In genomic region chr10:76664156-76665115, GRCm38 (mm10) we compare ENCODE assay signal across 9 mouse cellular contexts. TPM values are rescaled to one million over a fixed set of nuclear protein-coding genes. Genes with fewer than 3 reads are reported as not detected.
A peak's percentile ranks its signal among the peaks of the same experiment; 100 is the strongest.
DNase-seq lines count a peak whose midpoint lies in the region; ATAC-seq and TF ChIP-seq lines count a peak whose summit lies in the region.
"Had no signal": no experiment of that assay in that cellular context is flagged by ENCODE, and none has a peak within 500 bp of the region (broad histone marks: within the 10 kb centered on the region; RNA-seq: fewer than 3 reads in every experiment).

No protein-coding gene starts in this region.

- no peak for TF ChIP-seq CTCF in midbrain, postnatal 0 days (IDR thresholded peaks at IDR 0.05)

- peaks cover 8% of the 10 kb centered on the region; the same call in 1 of the 2 replicates for H3K9me3 ChIP-seq in midbrain, postnatal 0 days (ENCODE audit: low read length)
- no peaks in the 10 kb centered on the region for H3K9me3 ChIP-seq in midbrain, embryonic 15.5 days
- H3K9me3 ChIP-seq in kidney, embryonic 15.5 days (replicated peaks) = no peaks in the 10 kb centered on the region
- H3K9me3 ChIP-seq in hindbrain, embryonic 13.5 days = no peaks in the 10 kb centered on the region; the same call in 1 of the 2 replicates

- no peaks in the 10 kb centered on the region for H3K4me1 ChIP-seq in midbrain, postnatal 0 days (ENCODE audit: insufficient read depth, low read length)
- no peaks in the 10 kb centered on the region for H3K4me1 ChIP-seq in midbrain, embryonic 15.5 days
- H3K4me1 ChIP-seq in kidney, embryonic 15.5 days = peaks cover 7% of the 10 kb centered on the region; the same call in 1 of the 2 replicates
- H3K4me1 ChIP-seq in hindbrain, embryonic 13.5 days (replicated peaks) = no peaks in the 10 kb centered on the region
- H3K4me1 ChIP-seq: neural tube, embryonic 12.5 days had no signal

- H3K27me3 ChIP-seq in midbrain, postnatal 0 days (ENCODE audit: insufficient read depth, low read length) = no peaks in the 10 kb centered on the region
- no peaks in the 10 kb centered on the region for H3K27me3 ChIP-seq in midbrain, embryonic 15.5 days (replicated peaks)
- H3K27me3 ChIP-seq in kidney, embryonic 15.5 days = no peaks in the 10 kb centered on the region
- no peaks in the 10 kb centered on the region for H3K27me3 ChIP-seq in hindbrain, embryonic 13.5 days
- H3K27me3 ChIP-seq: neural tube, embryonic 12.5 days had no signal

- peak; percentile 44 for DNase-seq in midbrain, postnatal 0 days (ENCODE audit: low spot score)
- DNase-seq in gastrocnemius, postnatal 10 days = peak; percentile 83
- DNase-seq in retina, embryonic 14.5 days (ENCODE audit: low spot score) = peak; percentile 63
- DNase-seq in left cerebral cortex, postnatal 14 days (ENCODE audit: low spot score in 2 of 2) = no peak
- no peak for DNase-seq in left cerebral cortex, adult 18-20 months (ENCODE audit: low spot score in 2 of 2)

- ATAC-seq in midbrain, postnatal 0 days (ENCODE audit: low FRiP score) = no peak
- no peak for ATAC-seq in midbrain, embryonic 15.5 days (replicated peaks)
- ATAC-seq in kidney, embryonic 15.5 days (replicated peaks; ENCODE audit: low FRiP score) = peak; percentile 58; the same call in 1 of the 2 replicates
- ATAC-seq in hindbrain, embryonic 13.5 days (ENCODE audit: low FRiP score) = no peak

- H3K36me3 ChIP-seq in midbrain, postnatal 0 days (ENCODE audit: insufficient read depth, low read length) = no peaks in the 10 kb centered on the region
- H3K36me3 ChIP-seq in midbrain, embryonic 15.5 days (replicated peaks) = no peaks in the 10 kb centered on the region
- H3K36me3 ChIP-seq in kidney, embryonic 15.5 days = no peaks in the 10 kb centered on the region
- no peaks in the 10 kb centered on the region for H3K36me3 ChIP-seq in hindbrain, embryonic 13.5 days
- H3K36me3 ChIP-seq: neural tube, embryonic 12.5 days had no signal

- intact Hi-C loops in left cerebral cortex, postnatal 14 days (cut with DNase I) = no loop called here

- H3K4me2 ChIP-seq in midbrain, postnatal 0 days (ENCODE audit: low read depth, low read length, poor library complexity, severe bottlenecking) = no peak overlapping the region
- no peak overlapping the region for H3K4me2 ChIP-seq in midbrain, embryonic 15.5 days
- no peak overlapping the region for H3K4me2 ChIP-seq in kidney, embryonic 15.5 days
- no peak overlapping the region for H3K4me2 ChIP-seq in hindbrain, embryonic 13.5 days
- H3K4me2 ChIP-seq: neural tube, embryonic 12.5 days had no signal

- H3K27ac ChIP-seq in midbrain, postnatal 0 days (ENCODE audit: low read depth, low read length) = no peak overlapping the region
- H3K27ac ChIP-seq in midbrain, embryonic 15.5 days = no peak overlapping the region
- peak overlapping the region; percentile 54; the same call in 1 of the 2 replicates for H3K27ac ChIP-seq in kidney, embryonic 15.5 days
- no peak overlapping the region for H3K27ac ChIP-seq in hindbrain, embryonic 13.5 days
- H3K27ac ChIP-seq: neural tube, embryonic 12.5 days had no signal

- H3K9ac ChIP-seq in midbrain, postnatal 0 days (replicated peaks; ENCODE audit: low read length, poor library complexity, severe bottlenecking) = no peak overlapping the region
- H3K9ac ChIP-seq in midbrain, embryonic 15.5 days = no peak overlapping the region
- no peak overlapping the region for H3K9ac ChIP-seq in kidney, embryonic 15.5 days
- H3K9ac ChIP-seq in hindbrain, embryonic 13.5 days = no peak overlapping the region
- H3K9ac ChIP-seq: neural tube, embryonic 12.5 days had no signal

- 83% methylated on average over 20 of the region's 20 CpGs for WGBS in midbrain, postnatal 0 days
- 85% methylated on average over 20 of the region's 20 CpGs for WGBS in midbrain, embryonic 15.5 days
- WGBS in kidney, embryonic 15.5 days = 66% methylated on average over 20 of the region's 20 CpGs
- whole genome bisulfite sequencing in hindbrain, embryonic 13.5 days = 83% methylated on average over 20 of the region's 20 CpGs

- H3K4me3 ChIP-seq in midbrain, postnatal 0 days (ENCODE audit: low read depth, low read length) = no peak overlapping the region
- no peak overlapping the region for H3K4me3 ChIP-seq in midbrain, embryonic 15.5 days
- no peak overlapping the region for H3K4me3 ChIP-seq in kidney, embryonic 15.5 days (replicated peaks)
- no peak overlapping the region for H3K4me3 ChIP-seq in hindbrain, embryonic 13.5 days
- H3K4me3 ChIP-seq: neural tube, embryonic 12.5 days had no signal

RNA-seq across cellular contexts. Expression of gene Col6a2, which starts 41.0 kb away (rescaled TPM):
- 31.5 and 32.6 TPM in 2 replicates for total RNA-seq in midbrain, postnatal 0 days (2014; rRNA removed)
- polyA plus RNA-seq in midbrain, postnatal 0 days (2015; fragmentation: Nextera tagmentation; extraction: Ambion mirVana) = 18.4 and 19.1 TPM in 2 replicates
- polyA plus RNA-seq in midbrain, embryonic 15.5 days (2015; fragmentation: Nextera tagmentation; extraction: Ambion mirVana) = 17.0 and 19.1 TPM in 2 replicates
- total RNA-seq in gastrocnemius, postnatal 10 days (2021) = 100 to 1,000 TPM; 352 to 417 TPM
- 61.9 and 88.8 TPM in 2 replicates for polyA plus RNA-seq in kidney, embryonic 15.5 days (2015; fragmentation: Nextera tagmentation; extraction: Ambion mirVana)
- 10 to 100 TPM; 15.6 to 16.4 TPM for total RNA-seq in left cerebral cortex, postnatal 14 days (2021)
- 10 to 100 TPM in 1 of 2 experiments, 1 to 10 TPM in 1; 9.3 to 16.1 TPM for total RNA-seq in left cerebral cortex, adult 18-20 months (2021)
- 23.5 and 27.6 TPM in 2 replicates for polyA plus RNA-seq in hindbrain, embryonic 13.5 days (2015; fragmentation: Nextera tagmentation; extraction: Ambion mirVana)

Comparison
In these comparisons a context has a peak if more than half of its experiments do, and no peak if none do; other contexts are left out.
1. DNase-seq: peak in midbrain, postnatal 0 days (single experiment), gastrocnemius, postnatal 10 days (single experiment) and retina, embryonic 14.5 days (single experiment); none in left cerebral cortex, postnatal 14 days (0 of 2) and left cerebral cortex, adult 18-20 months (0 of 2).
2. RNA of gene Col6a2, which starts 41.0 kb away (total RNA-seq): 352 to 417 TPM in gastrocnemius, postnatal 10 days; 31.5 to 32.6 TPM in midbrain, postnatal 0 days, 15.6 to 16.4 TPM in left cerebral cortex, postnatal 14 days and 9.3 to 16.1 TPM in left cerebral cortex, adult 18-20 months; every median in the first group is over 10 times any median in the second.